Mouse (Mus musculus) testis, adult 2 months (tissue): ENCODE data around the gene Specc1. TPM values are rescaled to one million over a fixed set of nuclear protein-coding genes. Genes with fewer than 3 reads are reported as not detected.

ENCODE experiments used
- H3K27ac ChIP-seq: fragments of 200-500 bp; 2 replicates; pipeline ENCODE4 v1.5.1; 2012; ENCODE audit warnings: low read depth, low read length; ENCODE audit not compliant: control insufficient read depth, insufficient read depth
- H3K27me3 ChIP-seq: fragments of 200-500 bp; 2 replicates; pipeline ENCODE4 v1.6.1; 2012; ENCODE audit warnings: mild to moderate bottlenecking, low read length, moderate library complexity; ENCODE audit not compliant: control insufficient read depth, insufficient read depth
- H3K36me3 ChIP-seq: fragments of 200-500 bp; 2 replicates; pipeline ENCODE4 v1.6.1; 2012; ENCODE audit warnings: mild to moderate bottlenecking, low read length; ENCODE audit not compliant: control insufficient read depth, insufficient read depth
- H3K4me1 ChIP-seq: fragments of 200-500 bp; 2 replicates; pipeline ENCODE4 v1.6.1; 2012; ENCODE audit warnings: low read length; ENCODE audit not compliant: control insufficient read depth, insufficient read depth
- H3K4me3 ChIP-seq: fragments of 200-500 bp; 2 replicates; pipeline ENCODE4 v1.5.1; 2012; ENCODE audit warnings: low read depth, mild to moderate bottlenecking, low read length, moderate library complexity, mixed read lengths; ENCODE audit not compliant: control insufficient read depth
- CTCF ChIP-seq: fragments of 200-500 bp; IDR thresholded peaks from 2 replicates; pipeline ENCODE4 v1.5.1; 2012; ENCODE audit warnings: low read depth, mild to moderate bottlenecking, inconsistent platforms, low read length, moderate library complexity; ENCODE audit not compliant: control insufficient read depth, insufficient read depth, insufficient replicate concordance
- POLR2A ChIP-seq: fragments of 200-500 bp; IDR thresholded peaks from 2 replicates; pipeline ENCODE4 v1.6.1; 2012; ENCODE audit warnings: low read depth, mild to moderate bottlenecking, inconsistent platforms, low read length, moderate library complexity; ENCODE audit not compliant: control insufficient read depth
- polyA plus RNA-seq: library from polyadenylated mRNA; depleted of rRNA; stranded (reverse); fragments of >200 nt; gene quantifications from 2 replicates; pipeline ENCODE4 v1.2.3, GENCODE M21; 2012

Specc1 gene
- polyA plus RNA-seq, 1 experiment: 10.0 TPM

DNA sequence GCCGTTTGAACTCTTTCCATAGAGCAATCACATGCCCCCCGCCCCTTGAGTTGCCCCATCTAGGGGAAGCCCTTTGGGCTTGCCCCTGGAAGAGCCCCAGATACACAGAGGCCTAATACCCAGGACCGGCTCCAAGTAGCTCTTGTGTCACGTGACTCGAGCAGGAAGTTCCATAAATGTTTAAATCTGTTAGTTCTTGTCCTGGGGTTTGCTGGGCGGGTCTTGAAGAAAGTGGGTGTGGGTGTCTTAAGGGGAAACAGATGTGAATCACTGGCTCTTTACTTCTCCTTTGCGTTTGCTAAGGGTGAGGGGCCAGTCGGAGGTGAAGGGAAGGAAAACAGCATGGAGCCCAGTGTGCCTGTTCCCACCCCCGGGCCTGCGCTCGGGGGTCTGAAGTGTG lies 294.5 kb downstream of the Specc1 start:
- Histone ChIP-seq H3K27me3 (no peaks in the 10 kb centered on the region), H3K4me1 (peaks cover 12% of the 10 kb centered on the region), H3K4me3 (no peak overlapping the region), H3K27ac (no peak overlapping the region), H3K36me3 (no peaks in the 10 kb centered on the region)
- TF ChIP-seq POLR2A: no peak

DNA sequence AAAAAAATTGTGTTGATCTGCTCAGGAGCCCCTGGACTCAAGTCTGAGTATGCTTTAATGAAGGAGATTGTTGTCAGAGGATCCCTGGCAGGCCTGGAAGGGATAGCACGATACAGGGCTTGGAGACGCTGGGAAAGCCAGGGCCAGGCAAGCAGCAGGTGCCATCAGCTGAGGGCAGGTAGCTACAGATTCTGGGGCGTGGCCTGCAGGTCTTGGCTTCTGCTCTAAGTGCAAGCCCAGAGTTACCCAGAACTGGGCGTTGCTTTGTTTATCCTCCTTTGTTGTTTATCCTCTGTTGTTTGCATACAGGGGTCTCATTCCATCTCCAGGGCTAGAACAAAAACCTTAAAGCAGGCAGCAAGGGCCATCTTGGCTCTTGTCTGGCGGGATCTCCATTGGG lies 296.8 kb downstream of the Specc1 start:
- no peaks in the 10 kb centered on the region for H3K27me3 ChIP-seq
- peaks cover 14% of the 10 kb centered on the region for H3K4me1 ChIP-seq
- TF ChIP-seq CTCF (no peak), POLR2A (no peak)
- no peak overlapping the region for H3K4me3 ChIP-seq
- H3K27ac ChIP-seq: no peak overlapping the region
- no peaks in the 10 kb centered on the region for H3K36me3 ChIP-seq

DNA sequence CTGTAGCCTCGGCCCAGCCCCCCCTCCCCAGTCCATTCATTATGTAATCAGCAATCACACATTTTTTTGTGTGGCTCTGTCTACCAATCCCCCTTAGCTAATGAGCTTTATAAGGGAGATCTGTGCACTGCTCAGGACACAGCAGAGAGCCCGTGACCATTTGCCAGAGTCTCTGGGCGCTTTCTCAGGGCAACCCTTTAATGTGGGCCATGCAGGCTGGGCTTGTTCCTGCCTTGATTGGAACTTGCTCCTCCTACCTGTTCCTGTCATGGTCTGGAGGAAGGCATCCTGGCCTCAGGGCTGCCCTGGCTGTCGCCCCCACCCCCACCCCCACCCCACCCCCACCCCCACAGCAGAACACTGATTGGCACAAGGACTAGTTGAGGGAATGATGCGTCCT lies 302.7 kb downstream of the Specc1 start:
- no peaks in the 10 kb centered on the region for H3K36me3 ChIP-seq
- no peaks in the 10 kb centered on the region for H3K27me3 ChIP-seq
- no peak overlapping the region for H3K27ac ChIP-seq
- H3K4me3 ChIP-seq: no peak overlapping the region
- peaks cover 5% of the 10 kb centered on the region; the same call in 1 of the 2 replicates for H3K4me1 ChIP-seq
- TF ChIP-seq POLR2A: no peak
- no peak for TF ChIP-seq CTCF

DNA sequence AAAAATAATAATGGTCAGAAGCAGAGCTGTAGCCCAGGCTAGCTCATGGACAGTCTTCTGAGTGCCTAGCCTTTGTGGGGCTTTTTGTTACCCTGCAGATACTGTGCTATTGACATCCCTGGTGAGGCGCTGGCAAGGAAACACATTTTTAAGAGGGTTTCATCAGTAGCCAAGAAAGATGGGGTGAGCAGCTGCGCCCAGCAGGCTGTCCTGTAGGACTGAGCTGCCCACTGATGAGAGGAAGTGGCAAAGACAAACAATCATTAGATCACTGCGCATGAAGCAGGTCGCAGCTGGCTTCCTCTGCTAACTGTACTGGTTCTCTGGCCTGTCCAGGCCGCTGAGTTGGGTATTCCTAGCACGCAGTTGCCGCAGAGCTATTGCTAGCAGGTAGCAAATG lies 307.0 kb downstream of the Specc1 start:
- TF ChIP-seq POLR2A: no peak
- no peak for TF ChIP-seq CTCF

DNA sequence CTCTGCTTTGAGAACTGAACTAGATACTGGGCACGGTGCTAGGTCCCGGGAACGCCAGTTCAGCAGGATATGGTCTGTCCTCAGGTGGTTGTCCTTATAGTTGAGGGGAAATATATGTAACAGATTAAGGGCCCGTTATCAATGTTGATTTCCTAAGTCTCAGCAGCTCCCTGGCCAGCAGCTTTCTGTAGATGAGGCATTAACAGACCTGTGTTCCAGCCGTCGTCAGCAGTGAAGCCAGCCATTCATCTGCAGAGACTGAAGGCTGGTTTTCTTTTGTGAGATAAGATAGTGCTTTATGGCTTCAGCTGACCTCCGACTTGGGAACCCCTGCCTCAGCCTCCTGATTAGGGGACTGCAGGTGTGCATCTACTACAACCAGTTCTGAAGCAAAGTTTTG lies 307.5 kb downstream of the Specc1 start:
- Histone ChIP-seq H3K36me3 (peaks cover under 1% of the 10 kb centered on the region), H3K4me3 (no peak overlapping the region), H3K4me1 (no peaks in the 10 kb centered on the region; the same call in 1 of the 2 replicates), H3K27ac (no peak overlapping the region), H3K27me3 (no peaks in the 10 kb centered on the region)
- TF ChIP-seq CTCF: no peak
- TF ChIP-seq POLR2A: no peak

More for the DNA sequence above, 307.0 kb downstream of the Specc1 start:
- no peaks in the 10 kb centered on the region; the same call in 1 of the 2 replicates for H3K4me1 ChIP-seq
- no peaks in the 10 kb centered on the region for H3K27me3 ChIP-seq
- H3K36me3 ChIP-seq: no peaks in the 10 kb centered on the region; the same call in none of the 2 replicates
- no peak overlapping the region for H3K4me3 ChIP-seq
- no peak overlapping the region for H3K27ac ChIP-seq

DNA sequence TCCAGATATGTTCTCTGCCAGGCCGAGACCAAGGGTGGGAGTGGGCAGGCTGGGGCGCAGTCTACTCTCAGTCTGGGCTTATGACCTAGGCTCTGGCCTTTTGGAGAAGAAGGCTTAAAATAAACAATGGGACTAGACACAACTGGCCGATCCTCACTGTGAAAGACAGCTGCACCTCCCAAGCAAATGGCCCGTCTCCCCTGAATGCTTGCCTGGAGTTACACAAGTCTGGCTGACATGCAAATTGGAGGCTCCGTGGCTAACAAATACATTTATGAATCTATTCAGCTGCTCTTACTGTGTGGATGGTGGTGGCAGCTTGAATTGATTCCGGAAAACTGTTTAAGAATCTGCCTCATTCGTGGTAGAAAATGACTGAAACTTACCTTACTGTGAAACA lies 309.1 kb downstream of the Specc1 start:
- H3K27me3 ChIP-seq: no peaks in the 10 kb centered on the region
- TF ChIP-seq CTCF (no peak), POLR2A (no peak)

GRCm38 (mm10) chr11:62266466-62267214 lies 310.1 kb downstream of the Specc1 start:
- no peak for TF ChIP-seq CTCF
- no peak for TF ChIP-seq POLR2A
- H3K36me3 ChIP-seq: peaks cover 2% of the 10 kb centered on the region
- no peaks in the 10 kb centered on the region for H3K27me3 ChIP-seq
- no peaks in the 10 kb centered on the region for H3K4me1 ChIP-seq
- H3K4me3 ChIP-seq: no peak overlapping the region
- no peak overlapping the region for H3K27ac ChIP-seq

More for the DNA sequence above, 309.1 kb downstream of the Specc1 start:
- no peak overlapping the region for H3K4me3 ChIP-seq
- peaks cover 2% of the 10 kb centered on the region for H3K36me3 ChIP-seq
- H3K27ac ChIP-seq: no peak overlapping the region
- H3K4me1 ChIP-seq: no peaks in the 10 kb centered on the region; the same call in 1 of the 2 replicates

GRCm38 (mm10) chr11:62268381-62268780 lies 311.8 kb downstream of the Specc1 start:
- Histone ChIP-seq H3K4me3 (no peak overlapping the region), H3K27ac (no peak overlapping the region), H3K36me3 (peaks cover 2% of the 10 kb centered on the region), H3K27me3 (no peaks in the 10 kb centered on the region), H3K4me1 (no peaks in the 10 kb centered on the region)
- TF ChIP-seq CTCF: no peak
- TF ChIP-seq POLR2A: no peak
